Mouse (Mus musculus) testis, postnatal 10 days (tissue): ENCODE measurements around the gene Cacnb2.

ENCODE experiments used
- DNase-seq: peaks from one replicate; pipeline ENCODE4 v3.0.0; 2021; ENCODE audit warnings: low spot score

Gene Cacnb2

GRCm38 (mm10) chr2:14602788-14603187, at the start of gene Cacnb2:
TSS of gene Cacnb2 (plus strand) at chr2:14603088.
- DNase-seq, result no peak

- no peak for DNase-seq
These were observed 34.9 kb upstream of the Cacnb2 start for GRCm38 (mm10) chr2:14568020-14568419.

- DNase-seq, result no peak
These were observed 31.6 kb upstream of the Cacnb2 start for GRCm38 (mm10) chr2:14571300-14571699.

- DNase-seq, result no peak
These were observed 13.3 kb upstream of the Cacnb2 start for GRCm38 (mm10) chr2:14589541-14589940.

GRCm38 (mm10) chr2:14597909-14598563, 4.9 kb upstream of the Cacnb2 start:
- DNase-seq, result no peak

- peak; percentile 74 for DNase-seq
These were observed 1.2 kb downstream of the Cacnb2 start for GRCm38 (mm10) chr2:14603784-14604781.

- DNase-seq, result peak; percentile 66
These were observed 1.9 kb downstream of the Cacnb2 start for GRCm38 (mm10) chr2:14604791-14605190.

GRCm38 (mm10) chr2:14605207-14605606, 2.3 kb downstream of the Cacnb2 start:
- DNase-seq, result no peak

GRCm38 (mm10) chr2:14608606-14609005, 5.7 kb downstream of the Cacnb2 start:
- DNase-seq, result no peak

- DNase-seq, result no peak
These were observed 9.8 kb downstream of the Cacnb2 start for GRCm38 (mm10) chr2:14612705-14613104.

- no peak for DNase-seq
These were observed 13.5 kb downstream of the Cacnb2 start for GRCm38 (mm10) chr2:14616361-14616760.

GRCm38 (mm10) chr2:14620120-14620853, 17.4 kb downstream of the Cacnb2 start:
- no peak for DNase-seq

- DNase-seq, result no peak
These were observed 18.0 kb downstream of the Cacnb2 start for GRCm38 (mm10) chr2:14620891-14621290.

GRCm38 (mm10) chr2:14623820-14624219, 20.9 kb downstream of the Cacnb2 start:
- no peak for DNase-seq

GRCm38 (mm10) chr2:14629814-14630492, 27.1 kb downstream of the Cacnb2 start:
- no peak for DNase-seq

GRCm38 (mm10) chr2:14631590-14631989, 28.7 kb downstream of the Cacnb2 start:
- DNase-seq, result no peak

- DNase-seq, result no peak
These were observed 30.3 kb downstream of the Cacnb2 start for GRCm38 (mm10) chr2:14633202-14633601.

- no peak for DNase-seq
These were observed 36.4 kb downstream of the Cacnb2 start for GRCm38 (mm10) chr2:14639266-14639665.

- DNase-seq, result no peak
These were observed 37.0 kb downstream of the Cacnb2 start for GRCm38 (mm10) chr2:14639877-14640276.

- DNase-seq, result no peak
These were observed 38.2 kb downstream of the Cacnb2 start for GRCm38 (mm10) chr2:14641040-14641439.

- peak; percentile 44 for DNase-seq
These were observed 48.4 kb downstream of the Cacnb2 start for GRCm38 (mm10) chr2:14651268-14651667.

- DNase-seq, result no peak
These were observed 53.8 kb downstream of the Cacnb2 start for GRCm38 (mm10) chr2:14656673-14657072.
